Mouse (Mus musculus) CH12.LX (cell line): ENCODE data around the gene Nkx2-3. TPM values are rescaled to one million over a fixed set of nuclear protein-coding genes. Genes with fewer than 3 reads are reported as not detected.

ENCODE experiments used
- DNase-seq: peaks from one replicate; pipeline ENCODE4 v3.0.0-alpha.2; 2013; ENCODE audit errors: extremely low read depth
- H3K27ac ChIP-seq: 2 replicates; pipeline ENCODE4 v1.5.1; 2012; ENCODE audit warnings: low read depth, mild to moderate bottlenecking, control low read depth, moderate library complexity; ENCODE audit not compliant: insufficient read depth
- H3K27me3 ChIP-seq: replicated peaks from 2 replicates; pipeline ENCODE3; 2012; ENCODE audit warnings: inconsistent platforms
- H3K36me3 ChIP-seq, 2 experiments: replicated peaks in 1 of 2; 2 replicates each; pipeline versions ENCODE3 to v1.6.1; 2012; ENCODE audit warnings: inconsistent platforms in 1 of 2, low read length in 1 of 2, mild to moderate bottlenecking in 1 of 2, mixed read lengths in 1 of 2, moderate library complexity in 1 of 2; ENCODE audit not compliant: control insufficient read depth in 1 of 2, insufficient read depth in 1 of 2
- H3K4me1 ChIP-seq, 2 experiments: 2 replicates each; pipeline ENCODE4 v1.6.1; 2012; ENCODE audit warnings: inconsistent platforms in 1 of 2, moderate library complexity in 1 of 2; ENCODE audit not compliant: insufficient read depth in 2 of 2, control insufficient read depth in 1 of 2
- H3K4me2 ChIP-seq: 2 replicates; pipeline ENCODE4 v1.6.1; 2012; ENCODE audit warnings: low read depth, mild to moderate bottlenecking, control low read depth; ENCODE audit not compliant: poor library complexity, insufficient read depth, severe bottlenecking
- H3K4me3 ChIP-seq, 3 experiments: fragments of 150-350 bp in 1 of 3; sonication (generic) in 1 of 3; replicated peaks in 1 of 3; 2 replicates each; pipeline versions ENCODE3 to v1.5.1; 2011 to 2012; ENCODE audit warnings: low read depth in 2 of 3, low read length in 2 of 3, mild to moderate bottlenecking in 2 of 3, moderate library complexity in 2 of 3, control low read depth in 1 of 3, improper control_type of control experiment in 1 of 3, inconsistent platforms in 1 of 3, mixed read lengths in 1 of 3; ENCODE audit not compliant: poor library complexity in 1 of 3
- H3K79me2 ChIP-seq: replicated peaks from 2 replicates; pipeline ENCODE4 v1.6.1; 2012; ENCODE audit warnings: mild to moderate bottlenecking, moderate library complexity; ENCODE audit not compliant: control insufficient read depth, poor library complexity, insufficient read depth, severe bottlenecking; ENCODE audit errors: extremely low read depth
- H3K9ac ChIP-seq: 2 replicates; pipeline ENCODE4 v1.6.1; 2012; ENCODE audit warnings: low read depth, mild to moderate bottlenecking, control low read depth, moderate library complexity; ENCODE audit not compliant: insufficient read depth
- H3K9me3 ChIP-seq: replicated peaks from 2 replicates; pipeline ENCODE3; 2012; ENCODE audit warnings: low read length, inconsistent platforms, mixed read lengths
- CHD1 ChIP-seq: IDR thresholded peaks from 2 replicates; pipeline ENCODE4 v1.6.1; 2012; ENCODE audit warnings: low read depth, low read length, improper control_type of control experiment, inconsistent platforms
- CHD2 ChIP-seq: IDR thresholded peaks from 2 replicates; pipeline ENCODE4 v1.6.1; 2011; ENCODE audit warnings: low read length, improper control_type of control experiment
- CTCF ChIP-seq, 2 experiments: IDR thresholded peaks in 1 of 2; conservative IDR thresholded peaks in 1 of 2; 2 replicates each; pipeline ENCODE4 v1.5.1; 2011 to 2012; ENCODE audit warnings: low read depth in 2 of 2, low read length in 2 of 2, improper control_type of control experiment in 1 of 2, inconsistent platforms in 1 of 2, mild to moderate bottlenecking in 1 of 2, moderate library complexity in 1 of 2
- E2F4 ChIP-seq: IDR thresholded peaks from 2 replicates; pipeline ENCODE4 v1.6.1; 2011; ENCODE audit warnings: low read depth, low read length, improper control_type of control experiment; ENCODE audit not compliant: insufficient replicate concordance
- EP300 ChIP-seq: IDR thresholded peaks from 2 replicates; pipeline ENCODE4 v1.6.1; 2011; ENCODE audit warnings: low read length, improper control_type of control experiment
- GABPA ChIP-seq: IDR thresholded peaks from 2 replicates; pipeline ENCODE4 v1.6.1; 2012; ENCODE audit warnings: low read depth, low read length, improper control_type of control experiment, inconsistent platforms; ENCODE audit not compliant: insufficient replicate concordance
- HCFC1 ChIP-seq: IDR thresholded peaks from 2 replicates; pipeline ENCODE4 v1.6.1; 2012; ENCODE audit warnings: low read depth, mild to moderate bottlenecking, inconsistent platforms, low read length, improper control_type of control experiment
- JUN ChIP-seq: IDR thresholded peaks from 2 replicates; pipeline ENCODE4 v1.6.1; 2011; ENCODE audit warnings: low read depth, mild to moderate bottlenecking, low read length, improper control_type of control experiment, moderate library complexity; ENCODE audit not compliant: insufficient read depth
- MXI1 ChIP-seq: IDR thresholded peaks from 2 replicates; pipeline ENCODE4 v1.6.1; 2011; ENCODE audit warnings: mild to moderate bottlenecking, low read depth, low read length, improper control_type of control experiment
- NELFE ChIP-seq: IDR thresholded peaks from 2 replicates; pipeline ENCODE4 v1.6.1; 2011; ENCODE audit warnings: low read depth, low read length, improper control_type of control experiment
- NRF1 ChIP-seq: IDR thresholded peaks from 2 replicates; pipeline ENCODE4 v1.6.1; 2014; ENCODE audit warnings: low read depth, mild to moderate bottlenecking, inconsistent platforms, low read length, improper control_type of control experiment, moderate library complexity
- PAX5 ChIP-seq: IDR thresholded peaks from 2 replicates; pipeline ENCODE4 v1.6.1; 2012; ENCODE audit warnings: low read length, inconsistent platforms, mixed read lengths
- POLR2AphosphoS2 ChIP-seq: IDR thresholded peaks from 2 replicates; pipeline ENCODE4 v1.6.1; 2011; ENCODE audit warnings: low read depth, low read length, improper control_type of control experiment
- RAD21 ChIP-seq: IDR thresholded peaks from 2 replicates; pipeline ENCODE4 v1.6.1; 2011; ENCODE audit warnings: low read depth, mild to moderate bottlenecking, low read length, improper control_type of control experiment, moderate library complexity
- SIN3A ChIP-seq: IDR thresholded peaks from 2 replicates; pipeline ENCODE4 v1.6.1; 2012; ENCODE audit warnings: low read length, improper control_type of control experiment, inconsistent platforms
- TCF12 ChIP-seq: IDR thresholded peaks from 2 replicates; pipeline ENCODE4 v1.6.1; 2014; ENCODE audit warnings: low read depth, mild to moderate bottlenecking, inconsistent platforms, low read length, improper control_type of control experiment
- UBTF ChIP-seq: IDR thresholded peaks from 2 replicates; pipeline ENCODE4 v1.6.1; 2012; ENCODE audit warnings: low read depth, mild to moderate bottlenecking, inconsistent platforms, low read length, improper control_type of control experiment, moderate library complexity
- USF1 ChIP-seq: IDR thresholded peaks from 2 replicates; pipeline ENCODE4 v1.6.1; 2014; ENCODE audit warnings: low read depth, mild to moderate bottlenecking, inconsistent platforms, low read length, improper control_type of control experiment
- ZC3H11A ChIP-seq: IDR thresholded peaks from 2 replicates; pipeline ENCODE4 v1.6.1; 2012; ENCODE audit warnings: low read depth, mild to moderate bottlenecking, inconsistent platforms, low read length, improper control_type of control experiment
- ZKSCAN1 ChIP-seq: IDR thresholded peaks from 2 replicates; pipeline ENCODE4 v1.6.1; 2012; ENCODE audit warnings: low read depth, inconsistent platforms, low read length, improper control_type of control experiment, borderline replicate concordance
- ZMIZ1 ChIP-seq: IDR thresholded peaks from 2 replicates; pipeline ENCODE4 v1.6.1; 2012; ENCODE audit warnings: low read depth, mild to moderate bottlenecking, inconsistent platforms, low read length, improper control_type of control experiment
- dilution Hi-C: fragments of 300-500 bp; cut with MboI; formaldehyde crosslinking; loops from 2 replicates; pipeline ENCODE4 v1.14.3; 2020; ENCODE audit warnings: low sequenced_read_pairs; ENCODE audit not compliant: extremely low pct_unique_long_range_greater_than_20kb, extremely low pct_ligation_motif_present
- in situ Hi-C: fragments of 300-500 bp; cut with MboI; formaldehyde crosslinking; loops from 3 replicates; pipeline ENCODE4 v1.14.3; 2019; ENCODE audit warnings: low sequenced_read_pairs, low pct_ligation_motif_present, low pct_unique_long_range_greater_than_20kb, mixed read lengths
- polyA plus RNA-seq: library from polyadenylated mRNA; unstranded; fragments of >175 nt; gene quantifications from 2 replicates; pipeline ENCODE4 v1.2.1, GENCODE M21; 2012; ENCODE audit warnings: low read depth; ENCODE audit not compliant: insufficient read length
- total RNA-seq, 2 experiments: library from RNA; depleted of rRNA; stranded (reverse); fragments of 300-350 nt in 1 of 2; fragments of >200 nt in 1 of 2; gene quantifications; 2 replicates each; pipeline ENCODE4 v1.2.3; 2012 to 2014

The Nkx2-3 gene
- total and polyA plus RNA-seq, 3 experiments, result not detected

GRCm38 (mm10) chr19:43646852-43647251 lies 34.7 kb downstream of the Nkx2-3 start:
- DNase-seq, result no peak
- dilution Hi-C loops, result no loop called here
- no peak overlapping the region for H3K27ac ChIP-seq

DNA sequence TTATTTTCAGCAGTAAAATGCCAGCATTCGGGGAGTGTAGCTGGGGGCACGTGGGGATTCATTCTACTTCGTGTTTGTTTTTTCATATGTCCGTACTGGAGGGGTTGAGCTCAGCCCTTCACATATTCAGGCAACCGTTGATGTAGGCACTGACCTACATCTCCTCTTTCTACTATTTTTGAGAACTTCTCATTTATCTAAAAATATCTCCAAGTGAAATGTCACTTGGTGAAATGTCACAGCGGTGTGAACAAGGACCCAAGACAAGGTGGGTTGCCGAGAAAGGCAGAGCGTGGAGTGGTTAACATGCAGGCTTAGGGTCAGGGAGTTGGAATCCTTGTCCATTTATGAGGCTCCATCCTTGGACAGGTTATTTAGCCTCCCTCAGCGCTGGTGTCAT lies 35.1 kb downstream of the Nkx2-3 start:
- H3K27me3 ChIP-seq, result no peaks in the 10 kb centered on the region
- H3K36me3 ChIP-seq, result no peaks in the 10 kb centered on the region
- in situ Hi-C loops, result no loop called here
- H3K4me2 ChIP-seq, result no peak overlapping the region
- H3K9ac ChIP-seq, result no peak overlapping the region
- dilution Hi-C loops, result no loop called here
- H3K9me3 ChIP-seq, result no peaks in the 10 kb centered on the region
- TF ChIP-seq JUN, result no peak
- TF ChIP-seq E2F4, result no peak
- TF ChIP-seq NELFE, result no peak
- TF ChIP-seq POLR2AphosphoS2, result no peak
- TF ChIP-seq GABPA, result no peak
- no peak for TF ChIP-seq SIN3A
- TF ChIP-seq ZKSCAN1, result no peak
- TF ChIP-seq CTCF (conservative IDR thresholded peaks at IDR 0.05 in 1 of 2, IDR thresholded peaks at IDR 0.05 in 1 of 2; ENCODE audit: low read depth in 2 of 2, low read length in 2 of 2), result no peak
- no peak for TF ChIP-seq ZMIZ1
- no peak for TF ChIP-seq TCF12
- no peak for TF ChIP-seq CHD1
- TF ChIP-seq NRF1, result no peak
- TF ChIP-seq USF1, result no peak
- H3K4me3 ChIP-seq, result no peak overlapping the region
- H3K79me2 ChIP-seq, result no peaks in the 10 kb centered on the region
- peaks cover 0 to 6% of the 10 kb centered on the region in 2 experiments; a peak in 2 of 4 replicates for H3K4me1 ChIP-seq
- no peak for DNase-seq
- no peak overlapping the region for H3K27ac ChIP-seq

More at GRCm38 (mm10) chr19:43646852-43647251, 34.7 kb downstream of the Nkx2-3 start:
- Histone ChIP-seq H3K9me3 (no peaks in the 10 kb centered on the region), H3K9ac (no peak overlapping the region), H3K27me3 (no peaks in the 10 kb centered on the region), H3K4me3 (no peak overlapping the region), H3K4me2 (no peak overlapping the region), H3K36me3 (no peaks in the 10 kb centered on the region), H3K4me1 (peaks cover 0 to 6% of the 10 kb centered on the region in 2 experiments; a peak in 2 of 4 replicates), H3K79me2 (no peaks in the 10 kb centered on the region)
- TF ChIP-seq MXI1 (no peak), UBTF (no peak), CHD2 (no peak), ZC3H11A (no peak), PAX5 (no peak), ZMIZ1 (no peak), POLR2AphosphoS2 (no peak), CTCF (conservative IDR thresholded peaks at IDR 0.05 in 1 of 2, IDR thresholded peaks at IDR 0.05 in 1 of 2; ENCODE audit: low read depth in 2 of 2, low read length in 2 of 2) (no peak), RAD21 (no peak), HCFC1 (no peak), EP300 (no peak)
- in situ Hi-C loops, result no loop called here
